Mouse (Mus musculus): ENCODE measurements around the gene Msh2. TPM values are rescaled to one million over a fixed set of nuclear protein-coding genes. Genes with fewer than 3 reads are reported as not detected.
A peak's percentile ranks its signal among the peaks of the same experiment; 100 is the strongest.
"Not testable (repeated sequence)": the region's sequence is repeated elsewhere in the genome, so short reads cannot be mapped to it uniquely, and the experiment has no call there.

Msh2 gene
- polyA plus RNA-seq, 1 experiment from 2014 or later, result 74.5 TPM

GRCm38 (mm10) chr17:87665066-87665822, 6.9 kb upstream of the Msh2 start:
- 0 out of 2 replicates have a peak, but pooled peaks have one; percentile 15 for ATAC-seq
- H3K4me2 ChIP-seq (replicated peaks), result no peak overlapping the region
- no peak overlapping the region for H3K9ac ChIP-seq
- no peaks in the 10 kb centered on the region for H3K4me1 ChIP-seq (replicated peaks)
- 86% methylated on average over 10 of the region's 10 CpGs for WGBS
- no peak overlapping the region for H3K27ac ChIP-seq
- no peaks in the 10 kb centered on the region for H3K36me3 ChIP-seq
- H3K4me3 ChIP-seq (replicated peaks), result no peak overlapping the region
- H3K27me3 ChIP-seq (replicated peaks), result no peaks in the 10 kb centered on the region
- H3K9me3 ChIP-seq, result no peaks in the 10 kb centered on the region

DNA sequence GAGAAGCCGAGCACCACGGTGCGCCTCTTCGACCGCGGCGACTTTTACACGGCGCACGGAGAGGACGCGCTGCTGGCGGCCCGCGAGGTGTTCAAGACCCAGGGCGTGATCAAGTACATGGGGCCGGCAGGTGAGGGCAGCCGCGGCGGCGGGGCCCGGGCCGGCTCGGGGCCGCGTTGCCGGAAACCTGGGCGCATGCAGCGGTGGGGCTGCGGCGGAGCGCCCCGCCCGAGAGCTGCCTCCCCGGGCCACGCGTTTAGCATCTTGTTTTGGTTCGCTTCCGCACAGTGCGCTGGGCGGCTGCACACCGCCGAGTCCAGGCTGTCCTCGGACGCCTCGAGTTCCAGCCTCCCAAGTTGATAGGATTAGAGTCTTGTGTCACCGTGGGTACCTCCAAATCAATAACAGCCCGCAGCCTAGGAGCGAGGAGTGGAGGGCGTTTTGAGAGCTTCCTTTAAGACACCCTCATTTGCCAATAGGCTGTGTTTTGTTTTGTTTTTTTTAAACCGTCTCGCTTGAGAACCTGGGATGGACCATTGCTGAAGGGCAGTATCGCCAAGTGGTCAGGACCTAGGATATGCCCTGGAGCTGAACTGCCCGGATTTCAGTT, 652 bp downstream of the Msh2 start:
- peak; percentile 77 for ATAC-seq
- Histone ChIP-seq H3K4me1 (replicated peaks) (peaks cover 7% of the 10 kb centered on the region), H3K9me3 (no peaks in the 10 kb centered on the region), H3K27ac (peak overlapping the region; percentile 86), H3K36me3 (no peaks in the 10 kb centered on the region), H3K4me3 (replicated peaks) (peak overlapping the region; percentile 92), H3K9ac (peak overlapping the region; percentile 86), H3K27me3 (replicated peaks) (no peaks in the 10 kb centered on the region), H3K4me2 (replicated peaks) (peak overlapping the region; percentile 74)
- under 1% methylated on average over 54 of the region's 54 CpGs for WGBS

- not testable (repeated sequence) for H3K27ac ChIP-seq; ATAC-seq; H3K9ac ChIP-seq; H3K36me3 ChIP-seq; H3K4me2 ChIP-seq (replicated peaks); H3K4me3 ChIP-seq (replicated peaks); H3K27me3 ChIP-seq (replicated peaks); H3K4me1 ChIP-seq (replicated peaks); H3K9me3 ChIP-seq
- 90% methylated on average over 1 of the region's 1 CpGs for WGBS
These were observed 4.9 kb downstream of the Msh2 start for GRCm38 (mm10) chr17:87676916-87677474.

DNA sequence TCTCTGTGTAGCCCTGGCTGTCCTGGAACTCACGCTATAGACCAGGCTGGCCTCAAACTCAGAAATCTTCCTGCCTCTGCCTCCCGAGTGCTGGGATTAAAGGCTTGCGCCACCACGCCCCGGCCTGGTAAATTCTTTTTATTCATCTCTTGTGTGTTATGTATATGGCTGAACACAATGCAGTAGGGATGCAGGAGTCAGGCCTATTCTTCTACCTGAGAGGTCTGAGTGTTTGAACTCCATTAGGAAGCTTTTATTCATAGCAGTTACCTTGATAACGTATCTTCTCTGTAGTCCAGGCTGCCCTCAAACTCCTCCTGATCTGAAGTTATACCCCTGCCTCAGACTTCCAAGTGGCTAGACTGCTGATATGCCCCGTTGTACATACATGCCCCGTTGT, 5.5 kb downstream of the Msh2 start:
- peaks cover 7% of the 10 kb centered on the region for H3K4me1 ChIP-seq (replicated peaks)
- ATAC-seq, result no peak
- no peak overlapping the region for H3K9ac ChIP-seq
- 95% methylated on average over 8 of the region's 8 CpGs for WGBS
- no peaks in the 10 kb centered on the region for H3K9me3 ChIP-seq
- H3K36me3 ChIP-seq, result peaks cover 4% of the 10 kb centered on the region
- H3K27me3 ChIP-seq (replicated peaks), result no peaks in the 10 kb centered on the region
- no peak overlapping the region for H3K27ac ChIP-seq
- H3K4me3 ChIP-seq (replicated peaks), result no peak overlapping the region
- no peak overlapping the region for H3K4me2 ChIP-seq (replicated peaks)

- Histone ChIP-seq H3K27me3 (replicated peaks) (no peaks in the 10 kb centered on the region), H3K9me3 (no peaks in the 10 kb centered on the region), H3K27ac (no peak overlapping the region), H3K4me2 (replicated peaks) (no peak overlapping the region), H3K4me3 (replicated peaks) (no peak overlapping the region), H3K4me1 (replicated peaks) (no peaks in the 10 kb centered on the region), H3K9ac (no peak overlapping the region), H3K36me3 (peaks cover 30% of the 10 kb centered on the region; the same call in 1 of the 2 replicates)
- WGBS, result 86% methylated on average over 8 of the region's 8 CpGs
- ATAC-seq, result no peak
These were observed 17.1 kb downstream of the Msh2 start for GRCm38 (mm10) chr17:87689217-87689616.

- no peaks in the 10 kb centered on the region for H3K27me3 ChIP-seq (replicated peaks)
- H3K4me2 ChIP-seq (replicated peaks), result no peak overlapping the region
- H3K27ac ChIP-seq, result no peak overlapping the region
- H3K36me3 ChIP-seq, result peaks cover 24% of the 10 kb centered on the region
- H3K9me3 ChIP-seq, result no peaks in the 10 kb centered on the region
- 85% methylated on average over 5 of the region's 5 CpGs for WGBS
- ATAC-seq, result no peak
- H3K9ac ChIP-seq, result no peak overlapping the region
- H3K4me3 ChIP-seq (replicated peaks), result no peak overlapping the region
- no peaks in the 10 kb centered on the region for H3K4me1 ChIP-seq (replicated peaks)
These were observed 19.8 kb downstream of the Msh2 start for GRCm38 (mm10) chr17:87691958-87692357.

- peaks cover 10% of the 10 kb centered on the region for H3K36me3 ChIP-seq
- H3K4me2 ChIP-seq (replicated peaks), result no peak overlapping the region
- H3K9me3 ChIP-seq, result no peaks in the 10 kb centered on the region
- H3K4me3 ChIP-seq (replicated peaks), result no peak overlapping the region
- no peak overlapping the region for H3K9ac ChIP-seq
- no peak overlapping the region for H3K27ac ChIP-seq
- no peak for ATAC-seq
- 90% methylated on average over 11 of the region's 11 CpGs for WGBS
- H3K4me1 ChIP-seq (replicated peaks), result no peaks in the 10 kb centered on the region
- no peaks in the 10 kb centered on the region for H3K27me3 ChIP-seq (replicated peaks)
These were observed 23.8 kb downstream of the Msh2 start for GRCm38 (mm10) chr17:87695874-87696465.

DNA sequence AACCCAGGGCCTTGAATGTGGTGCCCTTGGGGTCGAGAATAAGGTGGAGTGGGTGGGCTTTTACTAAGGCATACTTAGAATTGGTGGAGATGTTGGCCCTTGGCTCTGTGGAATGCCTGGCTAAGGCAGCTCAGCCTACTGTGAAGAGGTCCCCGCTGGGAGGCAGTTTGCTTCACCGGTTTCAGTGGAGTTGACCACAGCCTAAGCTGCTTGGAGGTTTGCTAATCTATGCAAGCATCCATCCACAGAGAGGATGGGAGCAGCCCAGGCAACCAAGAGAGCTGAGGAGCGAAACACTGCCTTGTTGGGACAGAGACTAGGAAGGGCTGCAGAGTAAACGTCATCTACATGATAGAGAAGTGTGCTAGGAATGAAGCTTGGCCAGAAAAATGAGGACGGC, 24.7 kb downstream of the Msh2 start:
- WGBS, result 89% methylated on average over 6 of the region's 6 CpGs
- Histone ChIP-seq H3K4me3 (replicated peaks) (no peak overlapping the region), H3K4me1 (replicated peaks) (no peaks in the 10 kb centered on the region), H3K4me2 (replicated peaks) (no peak overlapping the region), H3K27ac (no peak overlapping the region), H3K27me3 (replicated peaks) (no peaks in the 10 kb centered on the region), H3K9ac (no peak overlapping the region), H3K36me3 (peaks cover 10% of the 10 kb centered on the region), H3K9me3 (no peaks in the 10 kb centered on the region)
- ATAC-seq, result no peak

DNA sequence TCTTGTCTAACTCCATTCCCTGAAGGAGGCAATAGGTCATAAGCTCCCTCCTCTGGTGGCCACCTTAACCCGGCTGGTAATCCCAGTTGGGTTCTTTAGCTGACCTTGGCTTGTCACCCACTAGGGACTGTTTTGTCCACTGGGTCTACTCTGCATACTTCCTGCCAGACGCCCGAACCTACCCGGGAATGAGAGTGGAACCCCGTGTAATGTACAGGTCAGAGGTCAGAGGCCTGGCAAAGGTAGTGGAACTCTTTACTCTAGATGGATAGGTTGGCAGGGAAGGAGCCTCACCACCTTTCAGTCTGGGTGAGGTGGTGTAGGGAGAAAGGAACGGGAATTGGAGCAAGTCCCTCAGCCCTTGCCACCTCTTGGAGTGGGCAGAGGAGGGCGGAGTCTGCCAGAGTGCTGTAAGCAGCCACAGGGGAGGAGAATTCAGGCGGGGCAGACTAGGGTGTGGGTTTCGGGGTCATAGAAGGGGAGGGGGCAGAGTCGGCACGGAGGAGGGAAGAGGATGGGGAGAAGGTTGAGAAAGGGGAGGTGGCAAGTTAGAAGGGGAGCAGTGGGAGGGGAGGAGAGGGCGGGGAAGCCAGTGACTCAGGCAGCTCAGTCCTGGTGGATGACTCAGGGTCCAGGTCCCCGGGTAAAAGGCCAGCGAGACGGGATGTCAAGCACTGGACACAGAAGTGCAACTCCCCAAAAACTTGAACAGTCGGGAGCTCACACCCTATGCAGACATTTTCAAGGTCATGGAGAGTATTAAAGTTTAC, 27.1 kb downstream of the Msh2 start:
- H3K9me3 ChIP-seq, result no peaks in the 10 kb centered on the region
- peaks cover 5% of the 10 kb centered on the region for H3K36me3 ChIP-seq
- H3K4me1 ChIP-seq (replicated peaks), result no peaks in the 10 kb centered on the region
- no peaks in the 10 kb centered on the region for H3K27me3 ChIP-seq (replicated peaks)
- 66% methylated on average over 16 of the region's 16 CpGs for WGBS
- H3K9ac ChIP-seq, result no peak overlapping the region
- H3K4me3 ChIP-seq (replicated peaks), result no peak overlapping the region
- no peak overlapping the region for H3K4me2 ChIP-seq (replicated peaks)
- peak; percentile 76 for ATAC-seq
- H3K27ac ChIP-seq, result no peak overlapping the region

DNA sequence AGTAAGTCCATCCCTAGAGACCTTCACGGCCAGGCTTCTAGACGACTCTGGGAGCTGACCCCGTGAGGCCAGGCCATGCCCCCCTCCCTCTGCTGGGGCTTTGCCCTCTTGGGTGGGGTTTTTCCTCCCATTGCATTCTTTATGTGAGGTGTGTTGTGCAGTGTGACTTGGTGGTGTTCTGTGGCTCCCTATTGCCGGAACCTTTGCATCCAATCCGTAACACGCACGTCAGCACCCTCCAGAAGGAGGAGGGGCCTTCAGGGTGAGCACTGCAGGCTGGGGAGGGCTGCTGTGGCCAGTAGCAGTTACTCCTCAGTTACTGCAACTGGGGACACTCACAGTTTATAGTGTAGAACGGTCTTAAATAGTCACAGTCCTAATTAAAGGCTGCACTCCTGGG, 28.0 kb downstream of the Msh2 start:
- no peaks in the 10 kb centered on the region; the same call in 1 of the 2 replicates for H3K4me1 ChIP-seq (replicated peaks)
- H3K36me3 ChIP-seq, result peaks cover 5% of the 10 kb centered on the region
- no peaks in the 10 kb centered on the region for H3K9me3 ChIP-seq
- H3K27me3 ChIP-seq (replicated peaks), result no peaks in the 10 kb centered on the region
- H3K9ac ChIP-seq, result no peak overlapping the region
- ATAC-seq, result no peak
- H3K27ac ChIP-seq, result no peak overlapping the region
- 87% methylated on average over 8 of the region's 8 CpGs for WGBS
- H3K4me3 ChIP-seq (replicated peaks), result no peak overlapping the region
- no peak overlapping the region for H3K4me2 ChIP-seq (replicated peaks)

- Histone ChIP-seq H3K4me1 (replicated peaks) (no peaks in the 10 kb centered on the region), H3K27ac (no peak overlapping the region), H3K4me3 (replicated peaks) (no peak overlapping the region), H3K9ac (no peak overlapping the region), H3K27me3 (replicated peaks) (no peaks in the 10 kb centered on the region), H3K36me3 (peaks cover 12% of the 10 kb centered on the region; the same call in 1 of the 2 replicates), H3K9me3 (no peaks in the 10 kb centered on the region), H3K4me2 (replicated peaks) (no peak overlapping the region)
- 92% methylated on average over 7 of the region's 7 CpGs for WGBS
- ATAC-seq, result no peak
These were observed 52.6 kb downstream of the Msh2 start for GRCm38 (mm10) chr17:87724727-87725126.

Data from intestine, embryonic 15.5 days (tissue).